Mouse (Mus musculus): ENCODE data around the gene Akr1c6.
"Not testable (repeated sequence)": the region's sequence is repeated elsewhere in the genome, so short reads cannot be mapped to it uniquely, and the experiment has no call there.

The Akr1c6 gene

DNA sequence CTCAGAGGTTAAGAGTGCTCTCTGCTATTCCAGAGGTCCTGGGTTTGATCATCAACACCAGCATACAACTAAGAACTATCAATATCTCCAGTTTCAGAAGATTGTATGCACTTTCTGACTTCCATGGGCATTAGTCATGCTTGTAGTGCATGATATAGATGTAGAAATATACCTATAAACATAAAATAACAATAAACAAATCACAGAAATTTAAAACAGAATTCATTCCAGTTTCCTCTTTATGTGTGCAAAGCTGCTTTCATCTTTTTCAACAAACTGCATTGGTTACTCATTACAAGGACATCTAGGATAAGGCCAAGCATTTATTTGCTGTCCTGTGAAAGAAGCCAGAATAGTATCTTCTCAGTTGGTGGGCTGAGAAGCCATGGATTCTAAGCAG is at the start of gene Akr1c6:
TSS of gene Akr1c6 (plus strand) at position 301 of the 400 bp plus-strand sequence.
- DNase-seq (ENCODE audit: low spot score) = no peak

DNA sequence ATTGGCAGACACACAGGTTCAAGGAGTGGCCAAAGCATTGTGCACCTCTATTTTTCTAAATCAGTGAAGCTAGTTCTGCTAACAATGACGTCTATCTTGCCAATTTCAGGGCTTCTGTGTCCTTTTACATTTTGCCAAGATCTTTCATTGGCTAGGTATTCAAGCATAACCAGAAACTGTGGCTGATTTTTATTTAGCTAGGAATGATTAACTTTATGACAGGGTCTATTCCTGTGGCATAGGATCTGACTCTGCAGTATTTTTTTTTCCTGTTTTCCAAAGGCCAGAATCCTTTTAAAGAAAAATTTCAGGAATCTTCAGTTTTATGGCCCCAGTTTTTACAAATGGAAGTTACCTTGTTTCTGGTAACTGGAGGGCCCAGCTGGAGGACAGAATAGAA is 49.2 kb upstream of the Akr1c6 start:
- no peak for DNase-seq (ENCODE audit: low spot score)

DNA sequence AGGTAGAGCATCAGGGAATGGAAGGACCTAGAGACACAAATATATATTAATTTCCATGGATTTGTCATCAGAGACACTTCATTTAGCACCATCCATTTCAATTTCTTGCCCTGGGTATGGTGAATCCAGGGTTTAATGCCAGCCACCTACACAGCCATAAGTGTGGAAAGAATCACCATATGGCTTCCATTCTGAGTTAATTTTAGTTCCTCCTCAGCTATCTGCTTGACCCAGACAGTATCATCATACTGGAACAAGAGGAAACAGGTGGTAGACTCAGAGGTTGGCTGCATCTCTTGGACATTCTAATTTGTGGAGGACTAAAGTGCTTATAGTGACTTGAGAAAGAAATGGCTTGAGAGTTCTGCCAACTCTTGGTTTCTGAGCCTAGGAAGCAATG is 48.6 kb upstream of the Akr1c6 start:
- no peak for DNase-seq (ENCODE audit: low spot score)

DNA sequence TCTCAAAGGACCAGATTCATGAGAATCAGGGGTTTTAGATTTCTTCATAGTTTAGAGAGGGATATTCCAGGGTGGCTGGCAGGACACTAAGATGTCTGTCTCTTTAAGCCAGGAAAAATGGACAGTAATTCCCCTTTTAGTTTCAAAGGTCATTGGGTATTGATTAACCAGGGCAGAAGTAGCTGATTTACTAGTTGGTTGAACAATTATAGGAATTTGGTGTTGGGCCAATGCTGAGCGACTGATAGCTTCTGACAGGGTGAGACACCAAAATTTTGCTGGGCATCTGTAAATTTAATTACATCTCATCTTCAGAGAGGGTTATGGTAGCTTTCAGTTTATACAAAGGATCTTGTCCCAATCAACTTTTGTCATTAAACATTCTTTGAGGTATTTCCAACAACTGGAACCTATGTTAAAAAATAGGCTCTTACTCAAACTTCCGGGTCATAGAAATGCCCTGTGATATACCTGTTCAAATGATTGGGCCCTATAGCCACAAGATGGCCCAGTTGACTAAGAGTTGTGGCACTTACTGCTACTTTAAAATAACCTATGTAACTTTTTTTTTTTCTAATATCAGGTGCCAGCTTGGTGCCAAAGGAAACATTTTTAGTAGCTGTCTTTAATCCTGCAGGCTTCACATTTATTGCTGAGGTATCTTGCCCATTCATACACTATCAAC is 45.2 kb upstream of the Akr1c6 start:
- DNase-seq (ENCODE audit: low spot score) = no peak

DNA sequence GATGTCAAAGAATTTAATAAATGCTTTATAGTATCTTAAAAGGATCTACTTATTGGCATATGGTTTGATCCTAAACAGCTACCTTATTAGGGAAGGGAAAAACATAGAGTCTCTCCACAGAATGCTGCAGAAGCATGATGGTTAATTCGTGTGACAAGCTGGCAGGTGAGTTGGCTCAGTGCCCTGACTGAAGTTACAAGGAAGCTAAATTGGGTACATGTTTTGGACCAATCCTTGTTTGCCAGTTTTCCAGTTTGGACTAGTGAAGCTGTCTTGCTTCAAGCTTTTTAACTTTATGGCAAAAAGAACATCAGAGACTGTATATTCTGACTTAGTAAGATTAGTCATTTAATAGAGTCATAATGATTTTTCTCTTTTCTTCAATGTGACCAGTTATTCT is 33.7 kb upstream of the Akr1c6 start:
- DNase-seq (ENCODE audit: low spot score) = not testable (repeated sequence)

DNA sequence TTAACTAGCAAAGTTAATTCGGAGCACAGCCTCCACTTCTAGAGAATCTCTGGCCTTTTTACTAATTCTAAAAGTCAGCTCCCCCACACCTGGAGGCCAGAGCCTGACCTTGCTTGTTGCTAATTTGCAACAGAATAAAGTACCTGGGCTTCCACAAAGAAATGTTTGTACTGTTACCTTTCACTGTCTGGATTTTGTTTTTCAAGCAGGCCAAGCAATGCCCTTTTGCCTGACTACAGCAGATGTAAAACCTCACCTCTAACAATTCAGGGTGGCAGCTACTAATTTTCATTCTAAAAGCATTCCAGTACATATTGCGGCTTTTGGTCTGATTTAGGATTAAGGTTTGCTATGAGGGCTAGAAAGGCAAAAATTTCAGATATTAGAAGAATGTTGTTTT is 33.3 kb upstream of the Akr1c6 start:
- no peak for DNase-seq (ENCODE audit: low spot score)

DNA sequence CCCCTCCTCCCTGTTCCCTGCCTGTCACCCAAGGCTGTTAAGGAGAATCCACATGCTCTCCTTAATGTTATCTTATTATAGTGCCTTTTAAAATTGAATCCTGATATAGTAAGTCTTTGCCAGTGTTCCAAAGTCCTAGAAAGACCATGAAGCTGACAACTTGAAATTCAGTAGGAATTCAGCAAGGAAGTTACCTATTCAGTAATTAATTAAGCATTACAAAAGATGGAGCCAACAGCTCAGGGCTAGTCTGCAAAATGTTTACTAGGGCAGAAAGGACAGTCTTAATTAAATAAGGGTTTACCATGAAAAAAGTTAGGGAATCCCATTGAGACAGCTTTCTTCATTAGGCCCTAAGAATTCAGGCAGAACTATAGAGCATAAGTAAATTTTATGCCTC is 31.9 kb upstream of the Akr1c6 start:
- DNase-seq (ENCODE audit: low spot score) = no peak

DNA sequence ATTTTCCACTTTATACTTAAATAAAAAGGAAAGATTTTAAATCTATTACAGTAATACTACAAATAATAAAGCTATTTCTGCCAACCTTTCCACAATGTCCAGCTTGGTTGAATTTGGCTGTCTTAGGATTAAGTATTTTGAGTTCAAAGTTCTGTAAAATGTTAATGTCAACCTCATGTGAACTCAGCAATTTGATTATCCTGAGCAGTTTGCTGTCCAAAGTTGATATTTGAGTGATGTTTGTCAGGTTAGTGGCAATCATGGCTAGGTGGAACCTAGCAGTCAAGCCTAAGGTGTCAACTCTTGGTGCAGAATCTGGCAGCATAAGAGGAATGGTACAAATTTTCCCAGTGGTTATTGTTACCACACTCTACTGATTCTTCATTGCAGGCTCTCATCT is 29.4 kb upstream of the Akr1c6 start:
- DNase-seq (ENCODE audit: low spot score) = no peak

DNA sequence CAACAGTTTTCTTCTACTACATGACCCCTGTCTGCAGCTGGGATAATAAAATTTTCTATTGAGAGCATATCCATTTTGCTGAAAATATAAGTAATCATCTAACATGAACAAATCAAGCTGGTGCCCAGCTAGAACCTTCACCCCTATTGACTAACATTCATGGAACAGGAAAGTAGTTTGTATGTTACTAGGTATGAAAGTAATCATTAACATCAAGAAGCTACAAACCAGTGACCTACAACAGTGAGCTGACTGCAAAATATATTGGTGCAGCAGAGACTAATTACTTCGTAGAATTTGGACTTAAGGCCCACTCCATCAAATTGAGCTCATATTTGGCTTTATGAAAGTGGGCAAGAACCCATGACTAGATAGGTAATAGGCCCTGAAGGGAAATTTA is 27.3 kb upstream of the Akr1c6 start:
- DNase-seq (ENCODE audit: low spot score) = no peak

DNA sequence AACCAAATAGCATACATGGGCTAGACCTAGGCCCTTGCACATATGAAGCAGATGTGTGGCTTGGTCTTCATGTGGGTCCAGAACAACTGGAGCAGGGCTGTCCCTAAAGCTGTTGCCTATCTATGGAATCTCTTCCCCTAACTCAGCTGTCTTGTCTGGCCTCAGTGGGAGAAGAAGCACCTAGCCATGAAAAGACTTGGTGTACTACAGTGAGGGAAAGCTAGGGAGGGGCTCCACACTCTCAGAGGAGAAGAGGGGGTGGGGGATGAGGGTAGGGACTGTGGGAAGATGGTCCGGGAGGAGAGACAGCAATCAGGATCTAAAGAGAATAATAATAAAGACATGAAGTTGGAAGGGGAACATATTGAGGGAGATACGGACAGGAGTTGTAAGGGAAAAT is 5.5 kb upstream of the Akr1c6 start:
- DNase-seq (ENCODE audit: low spot score) = no peak

DNA sequence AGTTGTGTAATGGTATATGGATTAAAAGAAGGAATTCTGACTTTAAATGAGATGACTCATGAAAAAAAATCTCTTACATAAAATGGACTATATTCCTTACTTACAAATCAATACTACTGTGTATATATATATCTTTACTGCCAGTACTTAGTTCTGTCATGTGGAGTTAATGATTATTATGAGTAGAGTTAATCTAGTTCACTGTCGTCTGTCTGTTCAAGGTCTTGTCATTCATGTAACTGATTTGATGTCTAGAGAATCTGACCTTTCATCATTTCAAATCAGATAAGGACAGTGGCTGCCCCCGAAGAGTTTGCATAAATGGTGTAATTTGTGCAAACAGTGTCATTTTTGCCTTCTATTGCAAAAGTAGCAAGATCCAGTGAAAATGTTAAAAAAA is 5.1 kb upstream of the Akr1c6 start:
- no peak for DNase-seq (ENCODE audit: low spot score)

DNA sequence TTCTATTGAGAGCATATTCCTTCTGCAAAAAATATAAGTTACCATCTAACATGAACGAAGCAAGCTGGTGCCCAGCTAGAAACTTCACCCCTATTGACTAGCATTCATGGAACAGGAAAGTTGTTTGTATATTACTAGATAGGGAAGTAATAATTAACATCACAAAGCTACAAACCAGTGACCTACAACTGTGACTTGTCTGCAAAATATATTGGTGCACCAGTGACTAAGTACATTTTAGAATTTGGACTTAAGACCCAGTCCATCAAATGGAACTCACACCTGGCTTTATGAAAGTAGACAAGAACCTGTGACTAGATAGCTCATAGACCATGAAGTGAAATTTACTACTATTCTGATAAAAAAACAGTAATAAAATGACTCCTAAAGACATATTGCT is 3.0 kb upstream of the Akr1c6 start:
- no peak for DNase-seq (ENCODE audit: low spot score)

DNA sequence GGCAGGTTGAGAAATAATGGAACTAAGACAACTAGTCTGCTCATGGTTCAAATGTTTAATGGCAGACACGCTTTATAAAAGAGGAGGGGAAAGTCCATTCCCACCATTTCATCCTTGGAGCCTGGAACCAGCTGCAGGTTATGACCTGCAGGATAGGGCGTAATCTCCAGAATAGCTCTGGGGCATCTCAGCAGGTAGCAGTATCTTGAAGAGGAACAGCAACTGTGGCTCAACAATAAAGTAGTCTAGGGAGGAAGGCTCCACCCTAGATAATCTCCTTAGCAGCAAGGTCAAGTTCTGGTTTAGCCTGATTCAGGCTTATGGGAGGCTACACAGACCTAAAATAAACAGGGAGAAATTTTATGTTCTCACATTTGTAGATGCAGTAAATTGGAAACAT is 31.5 kb downstream of the Akr1c6 start:
- no peak for DNase-seq (ENCODE audit: low spot score)

DNA sequence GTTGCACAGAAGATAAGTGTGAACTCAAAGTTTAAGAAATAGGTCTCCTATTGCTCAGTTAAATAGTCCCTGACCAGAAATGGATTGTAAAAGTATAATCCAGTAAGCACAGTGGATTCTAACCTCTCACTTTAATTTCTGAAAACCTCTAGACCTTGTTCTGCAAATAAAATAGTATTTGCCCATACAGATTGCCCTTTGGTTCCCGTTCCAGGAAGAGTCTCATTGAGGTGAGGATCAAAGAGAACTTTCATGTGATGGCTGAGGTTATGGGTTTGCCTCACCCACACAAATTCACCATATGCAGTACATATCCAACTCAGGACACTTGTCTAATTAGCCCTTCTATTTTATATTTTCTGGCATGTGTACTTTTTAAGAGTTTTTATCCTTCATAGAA is 33.8 kb downstream of the Akr1c6 start:
- DNase-seq (ENCODE audit: low spot score) = no peak

All from MN1 (cell line).